25 mouse cellular contexts compared by ENCODE assay signal in genomic region chr5:76816748-76817147, GRCm38 (mm10).
DNase-seq lines count a peak whose midpoint lies in the region; ATAC-seq and TF ChIP-seq lines count a peak whose summit lies in the region.
"Had no signal": no experiment of that assay in that cellular context is flagged by ENCODE, and none has a peak within 500 bp of the region (broad histone marks: within the 10 kb centered on the region; RNA-seq: fewer than 3 reads in every experiment).

No protein-coding gene starts in this region.

- H3K36me3 ChIP-seq in hindbrain, embryonic 14.5 days (replicated peaks; ENCODE audit: control insufficient read depth, insufficient read depth) = no peaks in the 10 kb centered on the region; the same call in 1 of the 2 replicates
- H3K36me3 ChIP-seq in hindbrain, embryonic 10.5 days = peaks cover 33% of the 10 kb centered on the region
- peaks cover 4% of the 10 kb centered on the region for H3K36me3 ChIP-seq in midbrain, embryonic 13.5 days
- no peaks in the 10 kb centered on the region for H3K36me3 ChIP-seq in midbrain, postnatal 0 days (ENCODE audit: insufficient read depth, low read length)
- H3K36me3 ChIP-seq in liver, postnatal 0 days (replicated peaks; ENCODE audit: insufficient read depth, low read length) = no peaks in the 10 kb centered on the region
- H3K36me3 ChIP-seq: embryonic facial prominence, embryonic 12.5 days; heart, embryonic 15.5 days; limb, embryonic 12.5 days had no signal

- TF ChIP-seq EP300 in liver, postnatal 0 days (IDR thresholded peaks at IDR 0.05; ENCODE audit: low read depth) = no peak

- ATAC-seq in hindbrain, embryonic 14.5 days (ENCODE audit: low FRiP score) = no peak
- ATAC-seq in midbrain, embryonic 13.5 days = no peak
- ATAC-seq in midbrain, postnatal 0 days (ENCODE audit: low FRiP score) = no peak
- no peak for ATAC-seq in liver, postnatal 0 days
- ATAC-seq: hindbrain, embryonic 16.5 days had no signal

- DNase-seq in hindbrain, embryonic 14.5 days (ENCODE audit: low spot score) = no peak
- no peak for DNase-seq in hindbrain, embryonic 10.5 days (ENCODE audit: low spot score)
- DNase-seq in midbrain, postnatal 0 days (ENCODE audit: low spot score) = no peak
- peak; percentile 19 to 43 for DNase-seq in kidney, postnatal 36 days
- DNase-seq in embryo, embryonic 9.5 days (ENCODE audit: extremely low spot score) = no peak
- DNase-seq in liver, postnatal 0 days = no peak
- DNase-seq: adrenal gland, adult 2 months; cerebellum, adult 11-12 months; cerebellum, postnatal 10 days; gastrocnemius, adult 2 months; heart, postnatal 36 days; lung, adult 18-20 months; lung, postnatal 10 days; right cerebral cortex, postnatal 14 days; spleen, adult 18-20 months; thymus, postnatal 25 days had no signal

- H3K4me1 ChIP-seq in hindbrain, embryonic 14.5 days (replicated peaks; ENCODE audit: control insufficient read depth, insufficient read depth, low read length) = peaks cover 22% of the 10 kb centered on the region
- no peaks in the 10 kb centered on the region for H3K4me1 ChIP-seq in hindbrain, embryonic 10.5 days (replicated peaks)
- H3K4me1 ChIP-seq in midbrain, embryonic 13.5 days (replicated peaks) = peaks cover 29% of the 10 kb centered on the region; the same call in 1 of the 2 replicates
- H3K4me1 ChIP-seq in midbrain, postnatal 0 days (ENCODE audit: insufficient read depth, low read length) = peaks cover 3% of the 10 kb centered on the region; the same call in 1 of the 2 replicates
- H3K4me1 ChIP-seq in liver, postnatal 0 days (ENCODE audit: insufficient read depth) = no peaks in the 10 kb centered on the region
- H3K4me1 ChIP-seq: embryonic facial prominence, embryonic 12.5 days had no signal

- H3K9ac ChIP-seq in hindbrain, embryonic 14.5 days = no peak overlapping the region
- H3K9ac ChIP-seq in midbrain, embryonic 13.5 days (replicated peaks) = no peak overlapping the region
- no peak overlapping the region for H3K9ac ChIP-seq in midbrain, postnatal 0 days (replicated peaks; ENCODE audit: low read length, poor library complexity, severe bottlenecking)
- no peak overlapping the region for H3K9ac ChIP-seq in liver, postnatal 0 days (replicated peaks)
- H3K9ac ChIP-seq: embryonic facial prominence, embryonic 12.5 days; forebrain, embryonic 12.5 days; heart, embryonic 15.5 days; limb, embryonic 12.5 days; midbrain, embryonic 12.5 days had no signal

- no peak overlapping the region for H3K4me2 ChIP-seq in hindbrain, embryonic 14.5 days (replicated peaks)
- no peak overlapping the region for H3K4me2 ChIP-seq in midbrain, embryonic 13.5 days (replicated peaks)
- H3K4me2 ChIP-seq in midbrain, postnatal 0 days (ENCODE audit: low read depth, low read length, poor library complexity, severe bottlenecking) = no peak overlapping the region
- H3K4me2 ChIP-seq in liver, postnatal 0 days (ENCODE audit: low read depth, low read length) = no peak overlapping the region
- H3K4me2 ChIP-seq: embryonic facial prominence, embryonic 12.5 days; forebrain, embryonic 12.5 days; limb, embryonic 12.5 days; liver, embryonic 11.5 days; midbrain, embryonic 12.5 days had no signal

- no peaks in the 10 kb centered on the region for H3K9me3 ChIP-seq in hindbrain, embryonic 14.5 days (ENCODE audit: control insufficient read depth, low read length)
- 0 out of 2 replicates have a peak, but pooled peaks cover 3% of the 10 kb centered on the region for H3K9me3 ChIP-seq in hindbrain, embryonic 10.5 days
- no peaks in the 10 kb centered on the region for H3K9me3 ChIP-seq in midbrain, embryonic 13.5 days
- no peaks in the 10 kb centered on the region for H3K9me3 ChIP-seq in midbrain, postnatal 0 days (ENCODE audit: low read length)
- H3K9me3 ChIP-seq in liver, postnatal 0 days (ENCODE audit: low read length) = no peaks in the 10 kb centered on the region
- H3K9me3 ChIP-seq: embryonic facial prominence, embryonic 12.5 days; forebrain, embryonic 12.5 days; heart, embryonic 15.5 days; midbrain, embryonic 12.5 days had no signal

- no peak for TF ChIP-seq CTCF in midbrain, postnatal 0 days (IDR thresholded peaks at IDR 0.05)
- no peak for TF ChIP-seq CTCF in liver, postnatal 0 days (IDR thresholded peaks at IDR 0.05; ENCODE audit: low read depth)

- H3K27ac ChIP-seq in hindbrain, embryonic 14.5 days = 0 out of 2 replicates have a peak overlapping the region, but pooled peaks have one; percentile 12
- H3K27ac ChIP-seq in hindbrain, embryonic 10.5 days = no peak overlapping the region
- H3K27ac ChIP-seq in midbrain, embryonic 13.5 days = 0 out of 2 replicates have a peak overlapping the region, but pooled peaks have one; percentile 30
- no peak overlapping the region; the same call in 1 of the 2 replicates for H3K27ac ChIP-seq in midbrain, postnatal 0 days (ENCODE audit: low read depth, low read length)
- H3K27ac ChIP-seq in liver, postnatal 0 days (ENCODE audit: low read depth) = no peak overlapping the region
- H3K27ac ChIP-seq: embryonic facial prominence, embryonic 12.5 days; forebrain, embryonic 12.5 days; gastrocnemius, adult 2 months; heart, embryonic 15.5 days; limb, embryonic 12.5 days; midbrain, embryonic 12.5 days had no signal

- no peaks in the 10 kb centered on the region for H3K27me3 ChIP-seq in hindbrain, embryonic 14.5 days (ENCODE audit: control insufficient read depth, insufficient read depth, low read length)
- H3K27me3 ChIP-seq in hindbrain, embryonic 10.5 days (ENCODE audit: insufficient read depth, poor library complexity, severe bottlenecking) = no peaks in the 10 kb centered on the region
- no peaks in the 10 kb centered on the region for H3K27me3 ChIP-seq in midbrain, embryonic 13.5 days
- H3K27me3 ChIP-seq in midbrain, postnatal 0 days (ENCODE audit: insufficient read depth, low read length) = no peaks in the 10 kb centered on the region
- no peaks in the 10 kb centered on the region for H3K27me3 ChIP-seq in liver, postnatal 0 days (ENCODE audit: insufficient read depth, low read length)
- H3K27me3 ChIP-seq: embryonic facial prominence, embryonic 12.5 days; forebrain, embryonic 12.5 days; heart, embryonic 15.5 days; limb, embryonic 12.5 days; midbrain, embryonic 12.5 days; Patski had no signal

- 75% methylated on average over 5 of the region's 5 CpGs for WGBS in hindbrain, embryonic 14.5 days
- 94% methylated on average over 5 of the region's 5 CpGs for WGBS in hindbrain, embryonic 10.5 days
- 80% methylated on average over 5 of the region's 5 CpGs for WGBS in midbrain, embryonic 13.5 days
- WGBS in midbrain, postnatal 0 days = 84% methylated on average over 5 of the region's 5 CpGs
- WGBS in liver, postnatal 0 days (ENCODE audit: insufficient replicate concordance) = 79% methylated on average over 5 of the region's 5 CpGs

- H3K4me3 ChIP-seq in hindbrain, embryonic 14.5 days (replicated peaks; ENCODE audit: low read length) = no peak overlapping the region
- no peak overlapping the region for H3K4me3 ChIP-seq in hindbrain, embryonic 10.5 days
- no peak overlapping the region for H3K4me3 ChIP-seq in midbrain, embryonic 13.5 days (replicated peaks)
- no peak overlapping the region for H3K4me3 ChIP-seq in midbrain, postnatal 0 days (ENCODE audit: low read depth, low read length)
- H3K4me3 ChIP-seq in liver, postnatal 0 days (ENCODE audit: low read depth, low read length) = no peak overlapping the region
- H3K4me3 ChIP-seq: embryonic facial prominence, embryonic 12.5 days; forebrain, embryonic 12.5 days; gastrocnemius, adult 2 months; heart, embryonic 15.5 days; limb, embryonic 12.5 days; midbrain, embryonic 12.5 days had no signal

Comparison
In these comparisons a context has a peak if more than half of its experiments do, and no peak if none do; other contexts are left out.
1. H3K27ac ChIP-seq: peak in hindbrain, embryonic 14.5 days (single experiment) and midbrain, embryonic 13.5 days (single experiment); none in hindbrain, embryonic 10.5 days (single experiment), midbrain, postnatal 0 days (single experiment) and liver, postnatal 0 days (single experiment).
2. DNase-seq: peak in kidney, postnatal 36 days (2 of 2); none in hindbrain, embryonic 14.5 days (single experiment), hindbrain, embryonic 10.5 days (single experiment), midbrain, postnatal 0 days (single experiment), embryo, embryonic 9.5 days (single experiment) and liver, postnatal 0 days (single experiment).